Mouse (Mus musculus) lung, postnatal 14 days (tissue): Measurements from ENCODE around the gene Csnk1g2.
"Not testable (repeated sequence)": the region's sequence is repeated elsewhere in the genome, so short reads cannot be mapped to it uniquely, and the experiment has no call there.

ENCODE experiments used
- DNase-seq: peaks from one replicate; pipeline ENCODE4 v3.0.0; 2021

Gene Csnk1g2

DNA sequence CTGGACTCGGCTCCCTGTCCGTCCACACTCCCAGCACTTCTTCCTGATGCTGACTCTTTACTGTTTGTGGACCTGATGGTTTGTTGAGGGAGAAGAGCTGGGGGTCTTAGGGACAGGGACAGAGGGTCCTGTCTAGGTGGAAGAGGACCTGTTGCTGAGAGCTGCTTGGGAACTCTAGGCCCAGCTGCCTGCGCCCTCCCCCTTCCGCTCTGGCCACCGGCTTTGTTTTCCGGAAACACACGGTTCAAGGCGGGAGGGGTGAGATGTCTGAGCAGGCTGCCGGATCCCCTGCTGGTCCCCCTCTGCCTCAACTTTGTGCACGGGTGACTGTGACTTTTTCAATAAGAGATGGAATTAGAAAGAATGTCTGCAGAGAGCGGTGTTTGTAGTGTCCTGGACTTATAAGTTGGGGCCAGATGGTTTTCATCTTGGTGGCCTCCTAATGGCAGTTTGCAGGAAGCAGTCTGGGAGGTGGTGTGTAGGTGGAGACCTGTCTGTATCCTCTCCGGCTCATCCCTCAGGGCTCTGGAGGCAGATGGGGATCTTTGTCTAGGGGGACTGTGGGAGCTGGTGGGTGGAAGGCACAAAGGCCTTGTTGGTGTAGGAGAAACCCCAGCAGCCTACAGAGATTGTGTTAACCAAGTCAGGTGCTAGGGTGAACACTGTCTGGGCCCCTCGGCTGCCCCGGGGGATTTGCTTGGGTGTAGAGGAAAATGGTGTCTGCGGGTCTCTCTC is 986 bp downstream of the Csnk1g2 start:
- peak; percentile 63 for DNase-seq

DNA sequence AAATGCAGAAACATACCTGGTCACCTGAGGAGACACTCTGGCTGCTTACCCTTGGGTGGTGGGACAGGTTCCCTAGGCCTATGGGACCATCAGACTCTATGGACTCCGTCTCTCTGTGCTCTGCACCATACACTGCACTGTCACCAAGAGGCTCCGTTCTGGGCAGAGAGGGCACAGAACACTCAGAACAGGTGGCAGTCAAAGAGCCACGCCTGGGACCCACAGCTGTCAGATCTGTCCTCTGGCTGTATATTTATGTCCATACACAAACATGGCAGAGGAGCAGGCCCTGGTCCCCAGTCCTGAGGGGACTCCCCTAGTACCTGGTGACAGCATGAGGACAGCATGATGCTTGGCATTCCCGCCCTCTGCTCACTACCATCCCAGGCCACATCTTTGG is 3.1 kb downstream of the Csnk1g2 start:
- DNase-seq, result no peak

DNA sequence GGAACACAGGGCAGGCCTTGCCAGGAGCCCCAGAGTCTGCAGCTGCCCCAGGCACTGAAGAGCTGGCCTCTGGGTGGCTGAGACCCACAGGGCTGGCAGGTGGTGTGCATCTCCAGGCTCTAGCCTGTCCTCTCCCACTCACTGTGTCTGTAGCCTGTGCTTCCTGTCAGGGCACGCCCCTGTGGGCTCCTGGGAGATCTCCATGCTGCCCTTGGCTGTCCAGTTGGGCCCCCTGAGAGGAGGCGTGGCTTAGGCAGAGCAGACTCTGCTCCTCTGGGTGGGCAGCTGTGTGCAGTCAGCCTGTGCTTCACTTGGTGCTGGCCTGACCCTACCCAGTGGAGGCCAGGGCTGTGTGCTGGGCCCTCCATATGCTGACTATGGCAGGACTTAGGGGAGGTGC is 5.0 kb downstream of the Csnk1g2 start:
- DNase-seq, result no peak

DNA sequence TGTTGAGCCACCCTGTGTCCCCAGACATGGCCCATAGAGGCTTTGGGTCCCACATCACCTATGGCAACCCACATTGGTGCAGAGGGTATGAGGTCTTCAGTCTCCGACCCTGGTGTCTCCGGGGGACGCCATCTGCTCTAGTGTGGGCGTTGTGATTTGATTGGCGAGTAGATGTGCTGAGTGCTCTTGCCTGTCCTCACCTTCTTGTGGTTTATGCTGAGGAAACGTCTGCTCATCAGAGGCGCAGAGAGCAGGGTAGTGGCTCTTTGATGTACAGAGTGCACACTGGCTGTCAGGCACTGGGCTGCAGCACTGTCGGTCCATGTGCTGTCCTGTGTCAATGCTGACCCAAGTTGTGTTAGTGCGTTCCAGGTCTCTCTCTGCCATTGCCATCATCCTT is 6.3 kb downstream of the Csnk1g2 start:
- DNase-seq, result no peak

DNA sequence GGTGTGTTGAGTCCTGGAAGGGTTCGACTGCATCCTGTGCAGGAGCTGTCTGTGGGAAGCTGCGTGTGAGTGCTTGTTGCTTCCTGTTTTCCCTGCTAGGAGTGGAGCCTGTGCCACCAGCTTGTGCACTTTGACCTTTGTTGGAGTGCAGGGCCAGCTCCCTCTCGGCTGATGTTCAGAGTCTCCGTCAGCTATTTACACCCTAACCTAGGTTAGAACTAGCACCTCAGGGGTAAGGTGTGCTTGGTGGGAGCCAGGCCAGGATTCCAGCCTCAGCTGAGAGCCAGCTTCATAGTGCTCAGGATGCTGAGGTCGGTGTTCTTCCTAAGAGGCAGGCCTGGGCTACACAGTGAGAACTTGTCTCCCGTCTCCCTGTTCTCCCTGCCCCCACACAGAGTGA is 12.7 kb downstream of the Csnk1g2 start:
- DNase-seq, result no peak

DNA sequence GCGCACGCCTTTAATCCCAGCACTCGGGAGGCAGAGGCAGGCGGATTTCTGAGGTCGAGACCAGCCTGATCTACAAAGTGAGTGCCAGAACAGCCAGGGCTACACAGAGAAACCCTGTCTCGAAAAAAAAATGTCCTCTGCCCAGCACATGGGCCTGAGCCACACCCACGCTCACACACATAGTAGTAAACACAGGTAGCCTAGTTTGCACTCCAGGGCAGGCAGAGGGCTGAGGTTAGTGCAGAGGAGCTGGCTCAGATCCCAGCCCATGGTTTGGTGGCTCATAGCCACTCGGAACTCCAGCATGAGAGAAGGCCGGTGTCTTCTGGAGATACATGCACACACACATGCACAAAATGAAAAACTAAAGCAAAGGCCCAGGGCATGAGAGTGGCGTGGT is 24.3 kb downstream of the Csnk1g2 start:
- no peak for DNase-seq

DNA sequence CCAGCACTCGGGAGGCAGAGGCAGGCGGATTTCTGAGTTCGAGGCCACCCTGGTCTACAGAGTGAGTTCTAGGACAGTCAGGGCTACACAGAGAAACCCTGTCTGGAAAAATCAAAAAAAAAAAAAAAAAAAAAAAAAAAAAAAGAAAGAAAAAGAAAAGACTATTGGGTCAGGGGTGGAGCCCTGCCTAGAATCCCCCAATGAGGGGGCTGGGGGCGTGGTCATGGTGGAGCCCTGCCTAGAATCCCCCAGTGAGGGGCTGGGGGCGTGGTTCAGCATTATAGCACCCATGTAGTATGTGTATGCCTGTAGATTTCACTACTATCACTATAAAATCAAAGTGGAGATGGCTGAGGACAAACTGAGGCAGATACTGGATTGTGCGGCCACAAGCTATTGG is 27.3 kb downstream of the Csnk1g2 start:
- not testable (repeated sequence) for DNase-seq

DNA sequence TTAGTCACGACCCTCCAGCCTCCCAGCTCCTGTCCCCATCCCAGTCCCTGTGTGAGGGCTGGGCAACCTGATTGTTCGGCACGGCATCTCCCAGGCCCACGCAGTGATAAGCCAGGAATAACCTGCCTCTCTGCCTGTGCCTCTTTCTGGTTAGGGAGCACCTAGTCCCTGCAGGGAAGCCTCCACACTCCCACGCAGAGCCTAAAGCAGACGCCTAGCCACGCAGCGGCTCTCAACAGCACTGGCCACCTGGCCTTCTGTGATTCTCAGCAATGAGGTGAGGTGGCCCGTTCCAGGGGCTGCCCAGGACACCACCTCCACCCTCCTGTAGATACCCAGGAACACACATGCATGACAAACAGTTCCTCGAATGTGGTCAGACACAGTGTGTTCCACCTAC is 27.8 kb downstream of the Csnk1g2 start:
- no peak for DNase-seq

DNA sequence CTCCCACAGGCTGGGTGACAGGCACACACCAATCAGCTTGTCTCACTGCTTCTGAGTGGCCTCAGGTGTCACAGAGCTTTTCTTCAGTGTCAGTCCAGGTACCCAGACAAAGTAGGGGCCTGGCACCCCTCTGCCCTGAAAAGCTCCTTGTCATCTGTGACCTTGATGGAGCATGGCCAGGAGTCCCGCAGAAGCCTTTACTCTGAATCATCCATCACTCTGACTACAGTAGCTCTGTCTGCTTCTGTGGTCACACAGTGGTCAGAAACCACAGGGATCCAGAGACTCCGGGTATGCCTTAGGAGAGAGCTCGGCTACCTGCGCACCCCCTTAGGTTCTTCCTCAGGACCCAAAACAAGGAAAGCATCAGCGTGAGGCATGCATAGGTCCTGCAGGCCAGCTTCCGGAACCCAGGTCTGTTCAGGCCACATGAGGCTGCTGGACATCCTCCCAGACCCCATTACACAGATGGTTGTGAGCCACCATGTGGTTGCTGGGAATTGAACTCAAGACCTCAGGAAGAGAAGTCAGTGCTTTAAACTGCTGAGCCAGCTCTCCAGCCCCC is 30.6 kb downstream of the Csnk1g2 start:
- no peak for DNase-seq

DNA sequence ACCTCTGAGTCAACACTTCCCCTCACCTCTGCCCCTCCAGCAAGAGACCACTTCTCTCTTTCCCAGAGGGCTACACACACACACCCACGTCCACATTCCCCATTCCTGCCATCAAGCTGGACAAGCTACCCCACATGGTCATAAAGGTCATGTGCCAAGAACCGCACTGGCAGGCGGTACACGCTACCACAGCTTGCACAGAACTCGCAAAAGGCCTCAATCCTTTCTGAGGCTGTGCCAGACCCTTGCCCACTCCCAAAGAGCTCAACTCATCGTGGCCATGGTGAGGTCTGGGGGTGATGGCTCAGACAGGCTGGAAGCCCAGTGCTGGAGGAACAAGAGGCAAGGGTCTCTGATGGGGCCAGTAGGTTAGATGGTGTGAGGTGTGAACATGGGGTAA is 32.2 kb downstream of the Csnk1g2 start:
- DNase-seq, result no peak

DNA sequence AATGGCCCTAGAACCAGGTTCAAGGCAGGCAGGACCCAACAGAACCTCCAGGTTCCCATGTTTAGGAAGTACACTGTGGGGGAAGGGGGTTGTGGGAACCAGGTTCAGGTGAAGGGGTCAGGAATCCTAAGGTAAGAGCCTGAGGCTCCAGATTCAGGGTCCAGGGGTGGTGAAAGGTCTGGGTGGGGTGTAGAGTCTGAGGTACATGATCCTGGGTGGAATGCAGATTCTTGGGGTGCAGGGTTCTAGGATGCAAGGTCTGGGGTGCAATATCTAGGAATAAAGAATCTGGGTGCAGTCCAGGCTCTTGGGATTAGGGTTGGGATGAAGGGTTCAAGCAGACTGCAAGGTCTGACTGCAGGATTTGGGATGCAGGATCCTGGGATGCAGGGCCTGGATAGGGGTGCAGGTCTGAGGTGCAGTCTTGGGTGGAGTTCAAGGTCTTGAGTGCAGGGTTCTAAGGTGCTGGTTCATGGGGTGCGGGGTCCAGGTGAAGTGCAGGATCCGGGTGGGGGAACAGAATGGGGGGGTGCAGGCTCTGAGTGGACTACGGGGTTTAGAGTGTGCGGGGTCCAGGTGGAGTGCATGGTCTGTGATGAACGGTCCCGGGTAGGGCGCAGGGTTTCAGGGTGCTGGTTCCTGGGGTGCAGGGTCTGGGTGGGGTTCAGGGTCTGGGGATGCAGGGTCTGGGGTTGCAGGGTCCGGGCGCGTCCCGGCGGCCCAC is 32.9 kb downstream of the Csnk1g2 start:
- DNase-seq, result no peak

DNA sequence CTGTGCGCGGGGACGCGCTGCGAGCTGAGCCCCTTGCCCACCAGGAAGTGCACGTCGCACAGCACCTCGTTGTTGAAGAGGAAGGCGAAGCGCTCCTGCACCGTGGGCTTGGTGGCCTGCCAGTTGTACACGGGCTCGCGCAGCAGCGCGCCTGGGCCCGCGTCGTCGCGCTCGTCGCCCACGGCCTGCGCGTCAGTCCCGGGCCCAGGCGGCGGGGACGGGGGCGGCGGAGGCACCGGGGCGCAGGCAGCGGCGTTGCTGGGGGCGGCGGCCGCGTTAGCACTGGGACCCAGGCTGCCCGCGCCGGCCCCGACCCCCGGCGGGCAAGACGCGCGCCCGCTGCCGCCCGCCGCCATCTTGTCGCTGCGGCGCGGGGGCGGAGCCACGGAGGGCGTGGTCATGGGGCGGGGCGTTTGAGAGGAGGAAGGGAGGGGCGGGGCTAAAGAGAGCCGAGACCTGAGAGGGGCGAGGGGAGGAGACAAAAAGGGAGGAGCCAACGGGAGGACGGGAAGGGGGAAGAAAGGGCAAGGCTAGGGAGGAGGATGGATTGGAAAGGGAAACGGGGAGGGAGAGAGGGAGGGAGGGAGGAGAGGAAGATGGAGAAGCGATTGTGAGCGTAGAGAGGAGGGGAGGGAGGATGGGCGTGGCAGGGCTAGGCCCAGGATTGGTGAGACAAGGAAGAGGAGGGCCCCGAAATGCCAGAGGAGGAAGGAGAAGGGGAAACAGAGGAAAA is 33.7 kb downstream of the Csnk1g2 start:
- peak; percentile 99 for DNase-seq

DNA sequence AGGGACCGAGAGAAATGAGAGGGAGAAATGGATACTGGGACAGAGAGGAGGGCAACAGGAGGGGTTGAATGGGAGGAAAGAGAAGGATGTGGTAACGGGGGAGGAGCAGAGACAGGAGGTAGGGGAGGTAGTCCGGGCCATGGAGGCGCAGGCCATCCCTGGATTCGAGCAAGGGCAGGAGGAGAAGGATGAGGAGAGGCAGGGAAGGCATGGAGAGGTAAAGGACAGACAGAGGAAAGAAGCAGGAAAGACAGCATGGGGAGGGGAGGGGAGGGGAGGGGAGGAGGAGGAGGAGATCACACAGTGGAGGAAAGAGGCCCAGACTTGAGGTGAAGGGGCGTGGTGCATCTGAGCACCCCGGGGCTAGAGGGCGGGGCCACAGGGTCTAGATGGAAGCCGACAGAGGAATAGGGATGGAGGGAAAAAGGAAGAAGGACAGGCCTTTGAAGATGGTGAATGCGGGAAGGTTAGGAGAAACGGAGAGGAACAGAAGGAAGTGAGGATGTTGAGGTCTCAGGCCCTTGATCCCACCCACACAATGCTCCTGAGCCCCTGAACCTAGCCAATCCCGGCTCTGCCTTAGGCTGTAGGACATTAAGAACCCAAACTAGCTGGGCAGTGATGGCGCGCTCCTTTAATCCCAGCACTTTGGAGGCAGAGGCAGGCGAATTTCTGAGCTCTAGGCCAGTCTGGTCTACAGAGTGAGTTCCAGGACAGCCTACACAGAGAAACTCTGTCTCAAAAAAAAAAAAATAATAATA is 34.4 kb downstream of the Csnk1g2 start, which contains the start of gene Btbd2:
Btbd2 (minus strand) TSS at position 209 of the 761 bp plus-strand sequence.
- DNase-seq, result no peak

DNA sequence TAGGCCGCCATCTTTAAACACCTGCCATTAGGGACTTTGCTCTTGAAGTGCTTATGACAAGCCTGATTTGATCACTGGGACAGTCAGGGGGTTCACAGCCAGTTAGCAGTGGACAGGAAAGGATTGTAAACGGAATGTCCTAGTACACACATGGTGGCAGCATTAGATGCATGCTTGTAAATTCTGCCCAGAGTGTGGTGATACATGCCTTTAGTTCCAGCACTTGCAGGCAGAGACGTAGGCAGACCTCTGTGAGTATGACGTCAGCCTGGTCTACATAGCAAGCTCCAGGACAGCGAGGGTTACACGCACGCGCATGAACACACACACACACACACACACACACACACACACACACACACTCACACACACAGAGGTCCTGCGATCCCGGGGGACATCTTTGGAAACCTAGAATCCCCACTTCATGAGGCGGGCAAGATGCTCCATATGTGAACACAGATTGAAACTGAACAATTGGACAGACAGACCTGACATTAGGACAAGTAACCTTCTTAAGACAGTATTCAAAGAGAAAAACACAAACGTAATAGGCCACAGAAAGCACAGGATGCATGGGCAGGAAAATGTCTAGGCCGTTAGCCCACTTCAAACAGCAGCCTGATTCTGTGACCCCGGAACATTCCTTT is 35.7 kb downstream of the Csnk1g2 start:
- no peak for DNase-seq

DNA sequence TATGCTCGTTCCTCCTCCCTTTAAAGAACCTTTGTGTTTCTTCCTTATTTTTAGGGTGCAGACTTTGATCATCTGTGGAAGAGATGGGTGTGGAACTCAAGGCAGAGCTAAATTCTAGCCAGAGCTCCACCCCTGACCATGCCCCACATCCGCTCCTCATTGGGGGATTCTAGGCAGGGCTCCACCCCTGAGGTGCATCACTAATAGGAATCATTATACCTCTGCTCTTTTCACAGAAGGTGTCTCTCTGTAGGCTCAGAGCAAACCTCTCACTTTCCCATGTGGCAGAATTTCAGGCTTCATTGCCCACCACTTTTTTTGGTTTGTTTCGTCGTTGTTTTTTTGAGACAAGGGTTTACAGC is 36.2 kb downstream of the Csnk1g2 start:
- DNase-seq, result no peak

DNA sequence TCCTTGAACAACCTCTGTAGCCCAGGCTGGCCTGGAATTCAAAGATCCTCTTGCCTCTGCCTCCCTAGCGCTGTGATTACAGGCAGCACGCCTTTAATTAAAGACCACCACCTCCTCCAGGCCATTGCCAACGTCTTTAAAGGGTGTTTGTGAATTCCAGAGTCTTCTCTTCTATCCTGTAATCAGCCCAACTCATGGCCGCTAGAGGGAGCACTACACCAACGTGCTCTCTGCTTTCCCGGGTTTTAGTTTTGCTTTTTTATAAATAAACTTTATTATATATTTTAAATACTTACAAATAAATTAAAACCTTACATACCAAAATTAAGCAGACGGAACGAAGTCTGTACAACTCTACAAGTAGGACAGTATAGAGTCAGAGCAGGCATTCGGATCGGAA is 36.6 kb downstream of the Csnk1g2 start:
- peak; percentile 92 for DNase-seq

DNA sequence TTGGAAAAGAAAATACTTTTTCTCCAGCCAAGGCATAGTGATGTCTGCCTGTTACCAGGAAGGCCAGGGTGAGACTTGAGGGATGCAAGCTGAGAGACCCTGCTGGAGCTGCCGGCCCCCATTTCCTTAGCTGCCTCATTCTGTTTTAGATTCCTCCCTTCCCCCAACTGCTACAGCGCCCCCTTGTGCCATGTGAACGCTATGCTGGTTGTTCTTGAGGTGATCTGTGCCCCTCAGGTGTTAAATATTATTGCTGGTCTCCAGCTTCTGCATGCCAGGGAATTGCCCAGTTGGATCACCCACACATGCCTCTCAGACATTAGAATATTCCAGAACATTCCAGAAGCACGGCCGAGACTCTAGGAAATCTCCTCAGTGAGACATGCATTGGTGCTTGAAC is 38.5 kb downstream of the Csnk1g2 start:
- peak; percentile 72 for DNase-seq

DNA sequence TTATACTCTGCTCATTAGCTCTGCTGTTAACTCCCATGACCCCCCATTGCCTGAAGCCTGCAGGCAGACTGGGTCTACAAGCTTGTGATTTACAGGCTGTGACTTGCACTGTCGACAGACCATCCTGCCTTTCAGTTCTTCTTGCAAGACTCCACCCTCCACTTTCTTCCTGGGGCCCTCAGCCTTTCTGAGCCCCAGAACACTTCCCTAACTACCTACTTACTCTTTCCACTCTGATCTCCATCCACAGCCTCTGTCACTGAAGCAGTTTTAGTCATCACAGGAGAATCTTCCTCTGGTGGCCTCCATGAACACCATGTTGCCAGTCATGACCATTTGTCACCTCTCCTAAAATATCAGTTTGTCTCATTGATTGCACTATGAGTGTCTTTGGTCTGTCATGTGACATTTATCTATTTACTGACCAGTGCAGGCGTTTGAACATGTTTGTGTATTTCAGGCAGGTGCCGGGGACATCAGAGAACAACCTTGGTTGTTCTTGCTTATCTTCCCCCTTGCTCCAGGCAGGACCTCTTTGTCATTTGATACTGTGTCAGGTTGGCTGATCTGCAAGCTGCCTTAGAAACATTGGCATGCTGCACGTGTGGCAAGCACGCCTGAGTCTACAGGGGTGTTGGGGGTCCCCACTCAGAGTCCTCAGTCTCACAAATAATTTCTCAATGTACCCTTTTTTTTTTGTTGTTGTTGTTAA is 41.0 kb downstream of the Csnk1g2 start:
- no peak for DNase-seq

DNA sequence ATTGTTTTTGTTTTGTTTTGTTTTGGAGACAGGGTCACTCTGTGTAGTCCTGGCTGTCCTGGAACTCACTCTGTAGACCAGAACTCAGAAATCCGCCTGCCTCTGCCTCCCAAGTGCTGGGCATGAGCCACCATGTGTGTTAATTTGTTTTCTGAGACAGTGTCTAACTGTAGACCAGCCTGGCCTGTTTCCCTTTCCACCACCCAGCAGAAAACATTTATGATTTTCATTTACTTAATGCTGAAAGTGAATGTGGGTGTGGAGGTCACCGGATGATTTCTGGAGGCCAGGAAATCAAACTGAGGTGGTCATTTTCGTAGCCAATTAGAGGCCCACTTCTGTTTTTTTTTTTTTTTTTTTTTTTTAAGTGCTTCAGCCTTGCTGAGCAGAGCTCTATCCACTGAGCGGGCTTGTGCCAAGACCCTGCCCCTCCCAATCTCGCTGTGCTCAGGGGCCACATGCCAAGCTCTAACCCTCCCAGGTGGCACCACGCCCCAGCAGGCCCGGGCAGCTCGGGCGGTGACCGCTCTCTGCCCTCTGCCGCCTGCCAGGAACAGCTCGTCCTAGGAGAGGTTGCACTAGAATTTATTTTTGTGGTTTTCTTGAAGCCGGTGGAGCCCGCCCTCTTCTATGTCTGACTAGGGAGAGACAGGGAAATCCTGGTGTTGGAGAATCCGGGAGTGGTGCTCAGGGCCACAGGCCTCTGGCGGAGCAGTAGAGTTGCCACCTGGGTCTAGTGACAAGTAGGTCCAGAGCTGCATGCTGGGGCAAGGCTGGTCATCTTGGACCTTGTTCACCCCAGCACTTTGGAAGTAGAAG is 41.8 kb downstream of the Csnk1g2 start:
- peak; percentile 92 for DNase-seq

DNA sequence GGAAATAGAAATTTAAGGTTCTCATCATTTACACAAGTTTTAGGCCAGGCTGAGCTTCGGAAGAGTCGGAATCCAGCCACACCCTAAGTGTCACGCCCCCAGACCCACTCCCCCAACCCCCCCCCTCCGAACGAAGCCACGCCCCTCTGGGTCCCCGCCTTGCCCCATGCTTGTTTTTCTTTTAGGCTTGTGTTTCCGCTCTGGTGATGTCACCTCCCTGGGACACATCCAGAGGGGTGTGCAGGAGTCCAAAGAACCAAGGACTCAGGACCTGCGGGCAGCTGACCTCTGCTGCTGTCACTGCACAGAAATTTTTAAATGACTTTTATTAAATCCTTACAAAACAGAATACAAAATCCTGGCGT is 42.4 kb downstream of the Csnk1g2 start:
- DNase-seq, result peak; percentile 84

DNA sequence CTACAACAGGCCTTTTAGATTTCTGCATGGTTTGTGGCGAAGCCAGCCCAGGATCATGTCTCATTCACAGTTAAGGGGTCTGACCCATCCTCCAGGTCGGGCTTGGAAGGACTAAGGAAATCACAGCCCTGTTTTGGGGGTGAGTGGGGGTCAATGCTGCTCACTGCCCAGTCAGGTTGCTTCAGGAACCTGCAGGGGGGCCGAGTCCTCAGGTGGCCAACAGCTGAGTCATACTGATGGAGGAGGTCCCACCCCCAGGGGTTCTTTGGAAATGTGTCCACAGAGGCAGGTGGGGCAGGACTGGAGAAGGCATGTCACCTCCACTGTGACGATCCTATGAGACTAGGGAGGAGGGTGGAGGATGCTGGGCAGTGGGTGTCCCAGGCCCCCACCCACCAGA is 42.8 kb downstream of the Csnk1g2 start:
- DNase-seq, result no peak
